Mouse (Mus musculus): ENCODE results near the gene Tmem131. TPM values are rescaled to one million over a fixed set of nuclear protein-coding genes. Genes with fewer than 3 reads are reported as not detected.
A peak's percentile ranks its signal among the peaks of the same experiment; 100 is the strongest.

Gene Tmem131
- polyA plus RNA-seq, 1 experiment from 2014 or later, result 9.0 TPM

GRCm38 (mm10) chr1:36923911-36924310 lies 19.6 kb downstream of the Tmem131 start:
- peaks cover 70% of the 10 kb centered on the region for H3K4me1 ChIP-seq (ENCODE audit: control insufficient read depth, insufficient read depth, low read length)

DNA sequence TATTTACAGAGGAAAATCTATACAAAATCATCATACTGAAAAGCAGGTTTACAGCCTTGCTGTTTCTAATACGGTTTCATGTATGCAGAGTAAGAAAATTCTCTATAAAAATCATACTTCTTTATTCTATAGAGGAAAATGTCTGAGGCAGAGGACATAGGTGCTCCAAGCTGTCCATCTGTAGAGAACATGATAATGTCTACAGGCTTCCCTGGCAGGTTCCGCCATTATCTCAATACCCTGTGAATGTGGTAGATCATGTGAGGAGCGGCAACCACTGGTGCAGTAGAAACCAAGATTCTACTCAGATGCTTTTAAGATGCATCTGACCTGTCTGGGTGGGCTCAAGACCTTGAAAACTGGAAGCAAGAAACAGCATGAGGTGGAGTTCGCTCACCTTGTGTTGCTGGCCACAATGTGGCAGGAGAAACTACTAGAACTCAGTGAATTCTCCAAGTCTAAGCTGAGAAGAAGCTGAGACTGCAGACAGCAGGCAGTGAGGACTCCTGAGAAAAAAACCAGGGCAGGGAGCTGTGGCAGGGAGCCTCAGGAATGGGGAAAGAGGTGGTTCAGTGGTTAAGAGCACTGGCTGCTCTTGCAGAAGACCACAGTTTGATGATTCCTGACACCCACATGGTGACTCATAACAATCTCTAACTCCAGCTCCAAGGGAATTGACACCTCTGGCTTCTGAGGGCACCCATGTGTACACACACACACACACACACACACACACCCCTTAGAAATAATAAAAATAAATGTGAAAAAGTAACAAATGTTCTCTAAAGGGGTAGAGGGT lies 20.6 kb downstream of the Tmem131 start:
- no peak for ATAC-seq (replicated peaks; ENCODE audit: extremely low read depth, insufficient read depth, low FRiP score)
- Histone ChIP-seq H3K4me3 (ENCODE audit: low read length) (no peak overlapping the region), H3K36me3 (ENCODE audit: control insufficient read depth, insufficient read depth) (no peaks in the 10 kb centered on the region), H3K4me1 (ENCODE audit: control insufficient read depth, insufficient read depth, low read length) (peaks cover 73% of the 10 kb centered on the region), H3K27me3 (ENCODE audit: control insufficient read depth, insufficient read depth, low read length) (no peaks in the 10 kb centered on the region), H3K9ac (ENCODE audit: low read length) (no peak overlapping the region), H3K9me3 (replicated peaks; ENCODE audit: control insufficient read depth, low read length) (no peaks in the 10 kb centered on the region), H3K27ac (ENCODE audit: low read length) (peak overlapping the region; percentile 5; the same call in 1 of the 2 replicates), H3K4me2 (ENCODE audit: low read depth, low read length) (no peak overlapping the region)
- WGBS, result 88% methylated on average over 4 of the region's 4 CpGs

More at GRCm38 (mm10) chr1:36923911-36924310, 19.6 kb downstream of the Tmem131 start:
- no peak for ATAC-seq (replicated peaks; ENCODE audit: extremely low read depth, insufficient read depth, low FRiP score)
- Histone ChIP-seq H3K27ac (ENCODE audit: low read length) (no peak overlapping the region), H3K9ac (ENCODE audit: low read length) (no peak overlapping the region), H3K4me3 (ENCODE audit: low read length) (no peak overlapping the region), H3K4me2 (ENCODE audit: low read depth, low read length) (no peak overlapping the region), H3K27me3 (ENCODE audit: control insufficient read depth, insufficient read depth, low read length) (no peaks in the 10 kb centered on the region), H3K9me3 (replicated peaks; ENCODE audit: control insufficient read depth, low read length) (no peaks in the 10 kb centered on the region), H3K36me3 (ENCODE audit: control insufficient read depth, insufficient read depth) (no peaks in the 10 kb centered on the region)

DNA sequence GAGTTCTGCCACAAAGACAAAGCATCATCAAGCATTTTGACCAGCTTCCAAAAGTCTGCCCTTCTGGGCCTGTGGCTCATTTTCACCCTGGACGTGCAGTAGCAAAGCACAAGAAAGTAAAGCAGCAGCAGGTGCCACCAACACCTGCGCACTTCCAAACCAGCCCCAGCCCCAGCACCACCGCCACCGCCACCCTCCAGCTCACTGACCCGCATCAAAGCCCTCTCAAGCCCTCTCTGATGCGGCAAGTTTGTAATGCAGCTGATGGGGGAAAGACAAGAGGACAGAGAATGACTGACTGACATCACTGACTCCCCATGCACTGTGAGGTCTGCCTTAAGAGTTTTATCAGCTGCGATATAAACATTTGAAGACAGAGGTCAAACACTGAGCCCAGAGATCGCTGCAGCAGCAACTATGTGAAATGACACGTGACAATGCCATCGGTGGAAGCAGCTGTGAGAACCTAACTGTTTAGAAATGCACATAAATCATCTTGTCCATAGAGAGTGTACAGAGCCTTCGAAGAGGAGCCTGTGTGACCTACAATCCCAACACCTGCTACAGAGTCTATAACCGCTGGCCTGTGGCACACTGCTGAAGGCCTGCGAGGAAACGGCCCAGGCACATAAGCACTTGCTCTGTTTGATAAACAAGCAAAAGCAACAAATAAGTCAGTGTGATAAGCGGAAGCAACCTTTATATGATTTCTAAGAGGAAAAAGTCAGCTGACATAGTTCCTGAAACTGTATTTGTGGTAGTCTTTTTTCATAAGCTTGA lies 21.7 kb downstream of the Tmem131 start:
- H3K27ac ChIP-seq (ENCODE audit: low read length), result peak overlapping the region; percentile 92
- H3K4me3 ChIP-seq (ENCODE audit: low read length), result no peak overlapping the region
- no peaks in the 10 kb centered on the region for H3K9me3 ChIP-seq (replicated peaks; ENCODE audit: control insufficient read depth, low read length)
- H3K9ac ChIP-seq (ENCODE audit: low read length), result peak overlapping the region; percentile 49; the same call in 1 of the 2 replicates
- H3K36me3 ChIP-seq (ENCODE audit: control insufficient read depth, insufficient read depth), result no peaks in the 10 kb centered on the region
- H3K4me1 ChIP-seq (ENCODE audit: control insufficient read depth, insufficient read depth, low read length), result peaks cover 71% of the 10 kb centered on the region
- ATAC-seq (replicated peaks; ENCODE audit: extremely low read depth, insufficient read depth, low FRiP score), result 0 out of 2 replicates have a peak, but pooled peaks have one; percentile 14
- WGBS, result 57% methylated on average over 15 of the region's 15 CpGs
- peak overlapping the region; percentile 20 for H3K4me2 ChIP-seq (ENCODE audit: low read depth, low read length)
- no peaks in the 10 kb centered on the region for H3K27me3 ChIP-seq (ENCODE audit: control insufficient read depth, insufficient read depth, low read length)

GRCm38 (mm10) chr1:36920726-36921125 lies 22.7 kb downstream of the Tmem131 start:
- no peaks in the 10 kb centered on the region for H3K36me3 ChIP-seq (ENCODE audit: control insufficient read depth, insufficient read depth)
- H3K4me1 ChIP-seq (ENCODE audit: control insufficient read depth, insufficient read depth, low read length), result peaks cover 61% of the 10 kb centered on the region
- H3K9ac ChIP-seq (ENCODE audit: low read length), result peak overlapping the region; percentile 41; the same call in 1 of the 2 replicates
- no peaks in the 10 kb centered on the region for H3K27me3 ChIP-seq (ENCODE audit: control insufficient read depth, insufficient read depth, low read length)
- WGBS, result 20% methylated on average over 4 of the region's 4 CpGs
- peak overlapping the region; percentile 92 for H3K27ac ChIP-seq (ENCODE audit: low read length)
- H3K9me3 ChIP-seq (replicated peaks; ENCODE audit: control insufficient read depth, low read length), result no peaks in the 10 kb centered on the region
- H3K4me2 ChIP-seq (ENCODE audit: low read depth, low read length), result peak overlapping the region; percentile 19
- peak; percentile 16; the same call in 1 of the 2 replicates for ATAC-seq (replicated peaks; ENCODE audit: extremely low read depth, insufficient read depth, low FRiP score)
- no peak overlapping the region for H3K4me3 ChIP-seq (ENCODE audit: low read length)

GRCm38 (mm10) chr1:36920154-36920716 lies 23.2 kb downstream of the Tmem131 start:
- H3K9ac ChIP-seq (ENCODE audit: low read length), result peak overlapping the region; percentile 41; the same call in 1 of the 2 replicates
- peak; percentile 74 for ATAC-seq (replicated peaks; ENCODE audit: extremely low read depth, insufficient read depth, low FRiP score)

GRCm38 (mm10) chr1:36919728-36920127 lies 23.7 kb downstream of the Tmem131 start:
- no peaks in the 10 kb centered on the region for H3K9me3 ChIP-seq (replicated peaks; ENCODE audit: control insufficient read depth, low read length)
- H3K4me1 ChIP-seq (ENCODE audit: control insufficient read depth, insufficient read depth, low read length), result peaks cover 66% of the 10 kb centered on the region
- H3K4me2 ChIP-seq (ENCODE audit: low read depth, low read length), result peak overlapping the region; percentile 19
- H3K36me3 ChIP-seq (ENCODE audit: control insufficient read depth, insufficient read depth), result no peaks in the 10 kb centered on the region
- H3K27ac ChIP-seq (ENCODE audit: low read length), result peak overlapping the region; percentile 92
- 0 out of 2 replicates have a peak overlapping the region, but pooled peaks have one; percentile 31 for H3K9ac ChIP-seq (ENCODE audit: low read length)
- 8% methylated on average over 1 of the region's 1 CpGs for WGBS
- peak; percentile 46 for ATAC-seq (replicated peaks; ENCODE audit: extremely low read depth, insufficient read depth, low FRiP score)
- no peaks in the 10 kb centered on the region for H3K27me3 ChIP-seq (ENCODE audit: control insufficient read depth, insufficient read depth, low read length)
- no peak overlapping the region for H3K4me3 ChIP-seq (ENCODE audit: low read length)

More at GRCm38 (mm10) chr1:36920154-36920716, 23.2 kb downstream of the Tmem131 start:
- peak overlapping the region; percentile 19 for H3K4me2 ChIP-seq (ENCODE audit: low read depth, low read length)
- H3K4me3 ChIP-seq (ENCODE audit: low read length), result no peak overlapping the region
- H3K36me3 ChIP-seq (ENCODE audit: control insufficient read depth, insufficient read depth), result no peaks in the 10 kb centered on the region
- WGBS, result 1% methylated on average over 3 of the region's 3 CpGs
- H3K9me3 ChIP-seq (replicated peaks; ENCODE audit: control insufficient read depth, low read length), result no peaks in the 10 kb centered on the region
- H3K4me1 ChIP-seq (ENCODE audit: control insufficient read depth, insufficient read depth, low read length), result peaks cover 65% of the 10 kb centered on the region
- peak overlapping the region; percentile 92 for H3K27ac ChIP-seq (ENCODE audit: low read length)
- no peaks in the 10 kb centered on the region for H3K27me3 ChIP-seq (ENCODE audit: control insufficient read depth, insufficient read depth, low read length)

DNA sequence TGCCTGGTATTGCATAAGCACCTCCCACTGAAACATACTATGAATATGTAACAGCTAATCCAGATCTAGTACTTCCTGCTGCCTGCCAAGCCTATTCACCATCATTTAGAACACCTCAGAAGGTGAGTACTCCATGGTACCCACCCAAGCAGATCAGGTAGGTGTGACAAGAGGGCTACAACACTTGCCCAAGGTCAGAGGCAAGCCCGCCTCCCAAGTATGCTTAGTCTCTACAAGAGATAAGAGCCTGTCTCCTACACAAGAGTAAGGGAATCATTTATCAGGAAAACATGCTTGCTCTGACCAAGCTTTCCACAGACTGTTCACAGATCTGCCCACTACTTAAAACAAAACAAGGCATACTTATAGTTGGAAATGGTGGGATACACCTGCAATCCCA lies 26.0 kb downstream of the Tmem131 start:
- no peak overlapping the region for H3K27ac ChIP-seq (ENCODE audit: low read length)
- ATAC-seq (replicated peaks; ENCODE audit: extremely low read depth, insufficient read depth, low FRiP score), result no peak
- H3K4me3 ChIP-seq (ENCODE audit: low read length), result no peak overlapping the region
- WGBS, result 48% methylated on average over 1 of the region's 1 CpGs
- no peaks in the 10 kb centered on the region for H3K36me3 ChIP-seq (ENCODE audit: control insufficient read depth, insufficient read depth)
- no peak overlapping the region for H3K4me2 ChIP-seq (ENCODE audit: low read depth, low read length)
- H3K9me3 ChIP-seq (replicated peaks; ENCODE audit: control insufficient read depth, low read length), result no peaks in the 10 kb centered on the region
- H3K27me3 ChIP-seq (ENCODE audit: control insufficient read depth, insufficient read depth, low read length), result no peaks in the 10 kb centered on the region
- no peak overlapping the region for H3K9ac ChIP-seq (ENCODE audit: low read length)
- peaks cover 62% of the 10 kb centered on the region for H3K4me1 ChIP-seq (ENCODE audit: control insufficient read depth, insufficient read depth, low read length)

DNA sequence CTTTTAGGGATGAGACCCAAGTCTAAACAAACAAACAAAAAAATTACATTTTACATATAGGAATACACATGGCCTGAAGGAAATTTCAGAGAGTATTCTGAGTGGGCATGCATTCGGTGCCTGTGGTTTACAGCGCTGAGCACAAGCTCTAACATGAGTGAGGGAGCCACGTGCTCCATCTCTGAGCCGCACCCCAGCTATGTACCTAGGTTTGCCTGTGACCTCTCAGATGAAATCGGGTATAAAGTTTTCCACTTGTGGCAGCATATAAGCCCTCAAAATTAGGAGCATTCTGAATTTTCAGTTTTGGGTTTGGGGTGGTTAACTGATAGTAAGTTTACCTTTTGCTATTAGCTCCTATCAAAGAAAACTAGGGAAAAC lies 28.3 kb downstream of the Tmem131 start:
- no peaks in the 10 kb centered on the region for H3K27me3 ChIP-seq (ENCODE audit: control insufficient read depth, insufficient read depth, low read length)
- H3K9ac ChIP-seq (ENCODE audit: low read length), result no peak overlapping the region
- WGBS, result 89% methylated on average over 5 of the region's 5 CpGs
- no peaks in the 10 kb centered on the region for H3K36me3 ChIP-seq (ENCODE audit: control insufficient read depth, insufficient read depth)
- peaks cover 39% of the 10 kb centered on the region for H3K4me1 ChIP-seq (ENCODE audit: control insufficient read depth, insufficient read depth, low read length)
- ATAC-seq (replicated peaks; ENCODE audit: extremely low read depth, insufficient read depth, low FRiP score), result no peak
- no peak overlapping the region for H3K4me2 ChIP-seq (ENCODE audit: low read depth, low read length)
- H3K9me3 ChIP-seq (replicated peaks; ENCODE audit: control insufficient read depth, low read length), result no peaks in the 10 kb centered on the region
- H3K4me3 ChIP-seq (ENCODE audit: low read length), result no peak overlapping the region
- peak overlapping the region; percentile 29 for H3K27ac ChIP-seq (ENCODE audit: low read length)

All from heart, embryonic 16.5 days (tissue).